Mouse (Mus musculus) limb, embryonic 14.5 days (tissue): ENCODE measurements around the gene Pnrc2. TPM values are rescaled to one million over a fixed set of nuclear protein-coding genes. Genes with fewer than 3 reads are reported as not detected.

Experiments used
- ATAC-seq: fragments of 200-750 bp; cut with Nextera tagmentation; 2 replicates; pipeline ENCODE4 v1.8.0; 2017; ENCODE audit warnings: low read depth, moderate number of reproducible peaks, moderate TSS enrichment; ENCODE audit not compliant: low FRiP score
- DNase-seq: peaks from one replicate; pipeline ENCODE4 v3.0.0-alpha.2; 2015; ENCODE audit warnings: low spot score
- H3K27ac ChIP-seq: fragments of 300-500 bp; sonication (generic); replicated peaks from 2 replicates; pipeline ENCODE4 v1.5.1; 2014; ENCODE audit warnings: low read depth, mild to moderate bottlenecking, low read length, moderate library complexity, mixed read lengths
- H3K27me3 ChIP-seq: fragments of 300-500 bp; sonication (generic); 2 replicates; pipeline ENCODE4 v1.6.1; 2014; ENCODE audit warnings: low read length, mixed read lengths; ENCODE audit not compliant: control insufficient read depth, insufficient read depth
- H3K36me3 ChIP-seq: fragments of 300-500 bp; sonication (generic); 2 replicates; pipeline ENCODE4 v1.6.1; 2014; ENCODE audit warnings: mild to moderate bottlenecking, low read length, moderate library complexity, mixed read lengths; ENCODE audit not compliant: control insufficient read depth, insufficient read depth
- H3K4me1 ChIP-seq: fragments of 300-500 bp; sonication (generic); 2 replicates; pipeline ENCODE4 v1.6.1; 2014; ENCODE audit warnings: antibody characterized with exemption, low read length, mixed read lengths; ENCODE audit not compliant: control insufficient read depth, insufficient read depth
- H3K4me2 ChIP-seq: fragments of 300-500 bp; sonication (generic); replicated peaks from 2 replicates; pipeline ENCODE4 v1.6.1; 2014; ENCODE audit warnings: low read depth, mild to moderate bottlenecking, low read length, moderate library complexity; ENCODE audit not compliant: severe bottlenecking
- H3K4me3 ChIP-seq: fragments of 300-500 bp; sonication (generic); replicated peaks from 2 replicates; pipeline ENCODE4 v1.5.1; 2014; ENCODE audit warnings: low read length
- H3K9ac ChIP-seq: fragments of 300-500 bp; sonication (generic); 2 replicates; pipeline ENCODE4 v1.6.1; 2014; ENCODE audit warnings: mild to moderate bottlenecking, low read depth, low read length, moderate library complexity; ENCODE audit not compliant: severe bottlenecking
- H3K9me3 ChIP-seq: fragments of 300-500 bp; sonication (generic); 2 replicates; pipeline ENCODE4 v1.6.1; 2016; ENCODE audit warnings: low read length; ENCODE audit not compliant: control insufficient read depth
- POLR2A ChIP-seq: fragments of 200-500 bp; IDR thresholded peaks from 2 replicates; pipeline ENCODE4 v1.8.0; 2012; ENCODE audit warnings: inconsistent platforms, mild to moderate bottlenecking, moderate library complexity, borderline replicate concordance; ENCODE audit not compliant: insufficient read depth, insufficient read length; ENCODE audit errors: extremely low read depth
- WGBS: fragments of 180-500 bp; shearing (Covaris S2); extraction: QIAGEN DNeasy Blood & Tissue Kit; methylation state at CpG from one replicate; pipeline ENCODE4 v1.1.7; 2014; 5-methylcytosine and 5-hydroxymethylcytosine counted together
- polyA plus RNA-seq, 2 experiments: library from polyadenylated mRNA; depleted of rRNA in 1 of 2; stranded (reverse) in 1 of 2; unstranded in 1 of 2; fragments of >200 nt; fragmentation: Nextera tagmentation in 1 of 2; extraction: Ambion mirVana in 1 of 2; gene quantifications; 2 replicates each; pipeline versions ENCODE4 v1.2.1 to v1.2.3; 2012 to 2014

The Pnrc2 gene
- polyA plus RNA-seq, 2 experiments = 105 to 165 TPM

- Histone ChIP-seq H3K4me1 (peaks cover 35% of the 10 kb centered on the region), H3K27me3 (no peaks in the 10 kb centered on the region), H3K27ac (peak overlapping the region; percentile 63), H3K4me2 (peak overlapping the region; percentile 55), H3K4me3 (peak overlapping the region; percentile 21), H3K36me3 (peaks cover 14% of the 10 kb centered on the region), H3K9me3 (no peaks in the 10 kb centered on the region), H3K9ac (peak overlapping the region; percentile 43)
- no peak for TF ChIP-seq POLR2A
- DNase-seq (no peak), ATAC-seq (no peak)
- 4% methylated on average over 9 of the region's 9 CpGs for WGBS
Measured at GRCm38 (mm10) chr4:135875991-135876582, 2.4 kb upstream of the Pnrc2 start.

GRCm38 (mm10) chr4:135875546-135875945, 1.9 kb upstream of the Pnrc2 start:
- no peak for TF ChIP-seq POLR2A
- Histone ChIP-seq H3K4me3 (no peak overlapping the region; the same call in 1 of the 2 replicates), H3K9ac (no peak overlapping the region), H3K4me1 (peaks cover 36% of the 10 kb centered on the region), H3K9me3 (no peaks in the 10 kb centered on the region), H3K27ac (peak overlapping the region; percentile 63), H3K36me3 (peaks cover 14% of the 10 kb centered on the region), H3K4me2 (no peak overlapping the region), H3K27me3 (no peaks in the 10 kb centered on the region)
- 31% methylated on average over 7 of the region's 7 CpGs for WGBS
- no peak for DNase-seq
- ATAC-seq = no peak

- Histone ChIP-seq H3K27ac (peak overlapping the region; percentile 100), H3K9me3 (no peaks in the 10 kb centered on the region), H3K4me1 (peaks cover 39% of the 10 kb centered on the region), H3K9ac (peak overlapping the region; percentile 97), H3K4me2 (peak overlapping the region; percentile 85; the same call in 1 of the 2 replicates), H3K36me3 (peaks cover 14% of the 10 kb centered on the region), H3K4me3 (no peak overlapping the region), H3K27me3 (no peaks in the 10 kb centered on the region)
- TF ChIP-seq POLR2A = no peak
- ATAC-seq = no peak
- 84% methylated on average over 10 of the region's 10 CpGs for WGBS
- DNase-seq = no peak
Measured at GRCm38 (mm10) chr4:135874564-135875535, 1.2 kb upstream of the Pnrc2 start.

GRCm38 (mm10) chr4:135872589-135873391, 860 bp downstream of the Pnrc2 start:
- no peak for TF ChIP-seq POLR2A
- Histone ChIP-seq H3K9ac (peak overlapping the region; percentile 97), H3K27me3 (no peaks in the 10 kb centered on the region), H3K9me3 (no peaks in the 10 kb centered on the region), H3K4me3 (peak overlapping the region; percentile 82), H3K4me1 (peaks cover 39% of the 10 kb centered on the region), H3K27ac (peak overlapping the region; percentile 100), H3K4me2 (peak overlapping the region; percentile 85), H3K36me3 (peaks cover 25% of the 10 kb centered on the region)
- DNase-seq (no peak), ATAC-seq (no peak)
- 8% methylated on average over 17 of the region's 17 CpGs for WGBS

- H3K27ac ChIP-seq = peak overlapping the region; percentile 100
- H3K4me1 ChIP-seq = peaks cover 37% of the 10 kb centered on the region
- peak overlapping the region; percentile 82 for H3K4me3 ChIP-seq
- peaks cover 26% of the 10 kb centered on the region for H3K36me3 ChIP-seq
- no peak for ATAC-seq
- no peak for TF ChIP-seq POLR2A
- H3K9me3 ChIP-seq = no peaks in the 10 kb centered on the region
- DNase-seq = no peak
- H3K9ac ChIP-seq = peak overlapping the region; percentile 97
- 49% methylated on average over 3 of the region's 3 CpGs for WGBS
- no peaks in the 10 kb centered on the region for H3K27me3 ChIP-seq
- H3K4me2 ChIP-seq = peak overlapping the region; percentile 85
Measured at GRCm38 (mm10) chr4:135872015-135872414, 1.6 kb downstream of the Pnrc2 start.
